Mouse (Mus musculus) kidney, embryonic 14.5 days (tissue): ENCODE measurements around the gene Phc2. TPM values are rescaled to one million over a fixed set of nuclear protein-coding genes. Genes with fewer than 3 reads are reported as not detected.
A peak's percentile ranks its signal among the peaks of the same experiment; 100 is the strongest.

Experiments used
- ATAC-seq: fragments of 200-750 bp; cut with Nextera tagmentation; 2 replicates; pipeline ENCODE4 v1.8.0; 2017; ENCODE audit warnings: moderate number of reproducible peaks, mild to moderate bottlenecking, moderate TSS enrichment, moderate library complexity; ENCODE audit not compliant: low FRiP score, low TSS enrichment
- H3K27ac ChIP-seq: fragments of 300-500 bp; sonication (generic); 2 replicates; pipeline ENCODE4 v1.5.1; 2014; ENCODE audit warnings: low read depth, mild to moderate bottlenecking, low read length, moderate library complexity, mixed read lengths
- H3K27me3 ChIP-seq: fragments of 300-500 bp; sonication (generic); 2 replicates; pipeline ENCODE4 v1.6.1; 2014; ENCODE audit warnings: mild to moderate bottlenecking, low read length; ENCODE audit not compliant: control insufficient read depth, insufficient read depth
- H3K36me3 ChIP-seq: fragments of 300-500 bp; sonication (generic); 2 replicates; pipeline ENCODE4 v1.6.1; 2014; ENCODE audit warnings: low read length, mixed read lengths; ENCODE audit not compliant: control insufficient read depth, insufficient read depth
- H3K4me1 ChIP-seq: fragments of 300-500 bp; sonication (generic); 2 replicates; pipeline ENCODE4 v1.6.1; 2014; ENCODE audit warnings: low read length, mixed read lengths; ENCODE audit not compliant: control insufficient read depth, insufficient read depth
- H3K4me2 ChIP-seq: fragments of 300-500 bp; sonication (generic); replicated peaks from 2 replicates; pipeline ENCODE4 v1.6.1; 2014; ENCODE audit warnings: low read depth, mild to moderate bottlenecking, low read length
- H3K4me3 ChIP-seq: fragments of 300-500 bp; sonication (generic); 2 replicates; pipeline ENCODE4 v1.5.1; 2014; ENCODE audit warnings: mild to moderate bottlenecking, low read length
- H3K9ac ChIP-seq: fragments of 300-500 bp; sonication (generic); 2 replicates; pipeline ENCODE4 v1.6.1; 2014; ENCODE audit warnings: low read depth, mild to moderate bottlenecking, low read length, moderate library complexity
- H3K9me3 ChIP-seq: fragments of 300-500 bp; sonication (generic); 2 replicates; pipeline ENCODE4 v1.6.1; 2016; ENCODE audit warnings: low read length; ENCODE audit not compliant: control insufficient read depth
- WGBS: fragments of 180-500 bp; shearing (Covaris S2); extraction: QIAGEN DNeasy Blood & Tissue Kit; methylation state at CpG from one replicate; pipeline ENCODE4 v1.1.7; 2014; 5-methylcytosine and 5-hydroxymethylcytosine counted together
- polyA plus RNA-seq: library from polyadenylated mRNA; unstranded; fragments of >200 nt; fragmentation: Nextera tagmentation; extraction: Ambion mirVana; gene quantifications from 2 replicates; pipeline ENCODE4 v1.2.1, GENCODE M21; 2014

The Phc2 gene
- polyA plus RNA-seq, 1 experiment from 2014 or later = 46.6 TPM

- no peak overlapping the region for H3K4me2 ChIP-seq
- 94% methylated on average over 6 of the region's 6 CpGs for WGBS
Observed at GRCm38 (mm10) chr4:128760029-128760428, 105.5 kb downstream of the Phc2 start.

DNA sequence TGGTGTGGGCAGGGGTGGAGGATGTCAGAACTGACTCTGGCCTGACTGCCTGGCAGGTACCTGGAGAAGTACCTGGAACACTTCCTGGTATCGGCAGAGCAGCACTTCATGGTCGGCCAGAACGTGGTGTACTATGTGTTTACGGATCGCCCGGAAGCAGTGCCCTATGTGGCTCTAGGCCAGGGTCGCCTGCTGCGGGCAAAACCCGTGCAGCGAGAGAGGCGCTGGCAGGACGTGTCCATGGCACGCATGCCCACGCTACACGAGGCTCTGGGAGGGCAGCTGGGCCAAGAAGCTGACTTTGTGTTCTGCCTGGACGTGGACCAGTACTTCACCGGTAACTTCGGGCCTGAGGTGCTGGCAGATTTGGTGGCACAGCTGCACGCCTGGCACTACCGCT lies 112.4 kb downstream of the Phc2 start:
- H3K36me3 ChIP-seq = peaks cover 2% of the 10 kb centered on the region; the same call in 1 of the 2 replicates
- no peak overlapping the region for H3K4me3 ChIP-seq
- peaks cover 4% of the 10 kb centered on the region; the same call in 1 of the 2 replicates for H3K9me3 ChIP-seq
- no peak overlapping the region for H3K27ac ChIP-seq
- H3K4me1 ChIP-seq = no peaks in the 10 kb centered on the region
- no peak overlapping the region for H3K9ac ChIP-seq
- ATAC-seq = no peak
- no peak overlapping the region for H3K4me2 ChIP-seq
- H3K27me3 ChIP-seq = no peaks in the 10 kb centered on the region
- 92% methylated on average over 20 of the region's 20 CpGs for WGBS

More at GRCm38 (mm10) chr4:128760029-128760428, 105.5 kb downstream of the Phc2 start:
- no peak for ATAC-seq
- H3K4me3 ChIP-seq = no peak overlapping the region
- no peak overlapping the region for H3K9ac ChIP-seq
- H3K9me3 ChIP-seq = peaks cover 4% of the 10 kb centered on the region; the same call in 1 of the 2 replicates
- no peaks in the 10 kb centered on the region for H3K27me3 ChIP-seq
- H3K36me3 ChIP-seq = 0 out of 2 replicates have a peak, but pooled peaks cover 3% of the 10 kb centered on the region
- no peaks in the 10 kb centered on the region for H3K4me1 ChIP-seq
- H3K27ac ChIP-seq = no peak overlapping the region

DNA sequence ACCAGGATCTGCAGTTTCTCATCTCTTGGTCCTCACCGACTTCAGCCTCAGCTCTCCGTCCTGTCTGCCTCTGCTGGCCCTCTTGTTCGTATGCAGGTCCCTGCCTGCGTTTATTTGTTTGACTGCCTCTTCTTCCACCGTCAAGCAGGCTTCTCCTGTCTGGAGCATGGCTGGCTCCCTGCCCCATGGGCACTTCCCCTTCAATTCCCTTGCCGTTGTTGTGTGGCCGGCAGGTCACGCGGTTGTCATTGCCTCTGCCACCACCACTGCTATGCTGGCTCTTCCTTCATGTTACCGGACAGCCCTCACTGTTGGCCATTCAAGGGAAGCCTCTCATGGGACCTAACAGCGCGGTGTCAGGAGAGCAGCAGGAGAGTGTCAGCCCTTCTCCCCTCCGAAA lies 113.6 kb downstream of the Phc2 start:
- Histone ChIP-seq H3K27me3 (no peaks in the 10 kb centered on the region), H3K9me3 (peaks cover under 1% of the 10 kb centered on the region; the same call in 1 of the 2 replicates), H3K4me3 (no peak overlapping the region), H3K9ac (no peak overlapping the region), H3K4me1 (no peaks in the 10 kb centered on the region), H3K27ac (no peak overlapping the region), H3K36me3 (peaks cover 14% of the 10 kb centered on the region; the same call in 1 of the 2 replicates), H3K4me2 (no peak overlapping the region)
- ATAC-seq = no peak
- 76% methylated on average over 13 of the region's 13 CpGs for WGBS

GRCm38 (mm10) chr4:128769569-128770355 lies 115.3 kb downstream of the Phc2 start:
- Histone ChIP-seq H3K36me3 (peaks cover 30% of the 10 kb centered on the region), H3K27me3 (no peaks in the 10 kb centered on the region), H3K4me1 (no peaks in the 10 kb centered on the region), H3K27ac (no peak overlapping the region), H3K4me2 (no peak overlapping the region), H3K9me3 (no peaks in the 10 kb centered on the region), H3K9ac (no peak overlapping the region), H3K4me3 (no peak overlapping the region)
- 78% methylated on average over 13 of the region's 13 CpGs for WGBS
- ATAC-seq = no peak; the same call in 1 of the 2 replicates

DNA sequence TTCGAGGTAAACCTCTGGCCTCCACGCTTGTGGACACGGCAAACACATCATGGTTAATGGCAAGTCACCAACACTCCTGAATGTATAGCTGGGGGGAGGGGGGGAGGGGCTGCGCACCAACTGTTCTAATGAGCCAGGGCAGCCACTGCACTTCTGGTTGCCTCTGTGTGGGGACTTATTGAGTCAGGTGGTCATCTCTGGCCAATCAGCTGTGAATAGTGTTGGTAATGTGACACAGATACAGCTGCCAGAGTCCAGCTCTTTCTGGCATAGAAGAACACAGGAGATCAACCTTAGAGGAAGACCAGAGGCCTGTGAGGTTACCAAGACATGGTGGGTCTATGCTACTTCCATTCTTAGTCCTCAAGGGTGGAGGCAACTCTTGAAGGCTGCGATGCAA lies 116.2 kb downstream of the Phc2 start:
- WGBS = 79% methylated on average over 5 of the region's 5 CpGs
- no peak for ATAC-seq
- H3K4me1 ChIP-seq = no peaks in the 10 kb centered on the region

GRCm38 (mm10) chr4:128773820-128774219 lies 119.3 kb downstream of the Phc2 start:
- Histone ChIP-seq H3K27me3 (no peaks in the 10 kb centered on the region), H3K4me3 (no peak overlapping the region), H3K9ac (no peak overlapping the region), H3K4me2 (no peak overlapping the region), H3K36me3 (peaks cover 66% of the 10 kb centered on the region), H3K4me1 (no peaks in the 10 kb centered on the region), H3K9me3 (no peaks in the 10 kb centered on the region), H3K27ac (no peak overlapping the region)
- 82% methylated on average over 11 of the region's 11 CpGs for WGBS
- no peak for ATAC-seq

More for the DNA sequence above, 116.2 kb downstream of the Phc2 start:
- H3K4me3 ChIP-seq = no peak overlapping the region
- no peaks in the 10 kb centered on the region for H3K9me3 ChIP-seq
- no peak overlapping the region for H3K27ac ChIP-seq
- H3K9ac ChIP-seq = no peak overlapping the region
- peaks cover 40% of the 10 kb centered on the region for H3K36me3 ChIP-seq
- H3K27me3 ChIP-seq = no peaks in the 10 kb centered on the region
- no peak overlapping the region for H3K4me2 ChIP-seq

DNA sequence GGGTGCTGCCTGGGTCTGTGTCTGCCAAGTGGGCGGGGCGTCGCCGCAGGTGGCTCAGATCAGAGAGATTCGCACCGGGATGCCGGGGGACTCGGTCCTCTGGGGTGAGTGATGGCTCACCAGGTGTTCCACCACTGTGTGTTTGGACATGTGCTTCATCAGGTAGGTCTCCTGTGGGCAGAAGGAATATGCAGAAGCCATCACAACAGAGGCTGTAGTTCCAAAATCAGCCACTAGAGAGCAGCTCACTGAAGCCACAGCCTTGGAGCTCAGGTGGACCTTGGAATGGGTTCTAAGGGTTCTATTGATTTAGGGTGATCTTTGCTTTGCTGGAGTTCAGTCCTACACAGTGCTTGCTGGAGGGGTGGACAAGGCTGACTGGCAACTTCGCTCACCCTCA lies 120.0 kb downstream of the Phc2 start:
- H3K4me3 ChIP-seq = no peak overlapping the region
- no peaks in the 10 kb centered on the region for H3K4me1 ChIP-seq
- H3K36me3 ChIP-seq = peaks cover 71% of the 10 kb centered on the region
- WGBS = 96% methylated on average over 9 of the region's 9 CpGs
- no peaks in the 10 kb centered on the region for H3K9me3 ChIP-seq
- H3K4me2 ChIP-seq = no peak overlapping the region
- H3K27me3 ChIP-seq = no peaks in the 10 kb centered on the region
- no peak overlapping the region for H3K27ac ChIP-seq
- no peak overlapping the region for H3K9ac ChIP-seq
- no peak for ATAC-seq

- Histone ChIP-seq H3K4me3 (no peak overlapping the region), H3K4me1 (no peaks in the 10 kb centered on the region), H3K27me3 (no peaks in the 10 kb centered on the region), H3K9ac (no peak overlapping the region; the same call in 1 of the 2 replicates), H3K36me3 (peaks cover 89% of the 10 kb centered on the region), H3K9me3 (no peaks in the 10 kb centered on the region), H3K27ac (no peak overlapping the region), H3K4me2 (no peak overlapping the region)
- 48% methylated on average over 20 of the region's 20 CpGs for WGBS
- ATAC-seq = peak; percentile 58
Observed at GRCm38 (mm10) chr4:128776568-128777289, 122.2 kb downstream of the Phc2 start.

DNA sequence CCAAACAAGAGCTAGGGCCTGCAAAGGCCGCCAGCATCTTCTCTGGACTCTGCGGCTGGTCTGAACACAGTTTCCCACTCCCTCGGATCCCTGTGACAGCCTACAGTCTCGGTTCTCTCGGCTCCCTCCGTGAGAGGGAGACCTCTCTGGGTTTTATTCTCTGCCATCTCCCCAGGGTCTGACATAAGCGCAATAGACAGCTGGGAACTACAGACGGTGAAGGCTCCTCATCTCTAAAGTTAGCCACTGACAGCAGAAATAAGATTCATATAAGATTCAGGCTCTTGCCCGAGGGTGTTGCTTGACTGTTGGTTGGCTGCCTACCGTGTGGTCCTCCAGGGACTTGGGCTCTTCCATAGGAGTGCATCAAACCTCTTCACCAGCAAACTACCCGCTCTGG lies 123.1 kb downstream of the Phc2 start:
- H3K27ac ChIP-seq = no peak overlapping the region
- WGBS = 80% methylated on average over 11 of the region's 11 CpGs
- no peak overlapping the region for H3K4me3 ChIP-seq
- H3K9me3 ChIP-seq = no peaks in the 10 kb centered on the region
- H3K9ac ChIP-seq = no peak overlapping the region
- 0 out of 2 replicates have a peak, but pooled peaks cover 3% of the 10 kb centered on the region for H3K4me1 ChIP-seq
- ATAC-seq = no peak
- H3K36me3 ChIP-seq = peaks cover 89% of the 10 kb centered on the region
- no peak overlapping the region for H3K4me2 ChIP-seq
- H3K27me3 ChIP-seq = no peaks in the 10 kb centered on the region
